Mouse (Mus musculus) testis, adult 2 months (tissue): ENCODE results near the gene Cacng2.

ENCODE experiments used
- CTCF ChIP-seq: fragments of 200-500 bp; IDR thresholded peaks from 2 replicates; pipeline ENCODE4 v1.5.1; 2012; ENCODE audit warnings: low read depth, mild to moderate bottlenecking, inconsistent platforms, low read length, moderate library complexity; ENCODE audit not compliant: control insufficient read depth, insufficient read depth, insufficient replicate concordance
- POLR2A ChIP-seq: fragments of 200-500 bp; IDR thresholded peaks from 2 replicates; pipeline ENCODE4 v1.6.1; 2012; ENCODE audit warnings: low read depth, mild to moderate bottlenecking, inconsistent platforms, low read length, moderate library complexity; ENCODE audit not compliant: control insufficient read depth

DNA sequence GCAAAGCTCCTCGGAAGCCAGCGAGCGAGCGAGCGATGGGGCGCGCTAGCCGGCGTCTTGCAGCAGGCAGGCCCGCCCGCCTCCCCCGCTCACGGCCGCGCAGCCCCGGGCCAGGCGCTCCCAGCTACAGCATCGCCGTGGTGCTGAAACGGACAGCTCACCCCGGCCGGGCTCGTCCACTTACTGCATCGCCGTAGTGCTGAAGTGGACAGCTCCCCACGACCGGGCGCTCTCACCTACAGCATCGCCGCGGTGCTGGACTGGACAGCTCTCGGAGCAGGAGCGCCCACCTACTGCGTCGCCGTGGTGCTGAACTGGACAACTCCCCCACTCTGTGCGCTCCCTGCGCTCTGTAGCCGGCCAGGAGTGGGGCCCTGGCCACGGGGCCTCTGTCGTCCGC, at the start of gene Cacng2:
- TF ChIP-seq CTCF: no peak
- TF ChIP-seq POLR2A: no peak
